In the genomic region with DNA sequence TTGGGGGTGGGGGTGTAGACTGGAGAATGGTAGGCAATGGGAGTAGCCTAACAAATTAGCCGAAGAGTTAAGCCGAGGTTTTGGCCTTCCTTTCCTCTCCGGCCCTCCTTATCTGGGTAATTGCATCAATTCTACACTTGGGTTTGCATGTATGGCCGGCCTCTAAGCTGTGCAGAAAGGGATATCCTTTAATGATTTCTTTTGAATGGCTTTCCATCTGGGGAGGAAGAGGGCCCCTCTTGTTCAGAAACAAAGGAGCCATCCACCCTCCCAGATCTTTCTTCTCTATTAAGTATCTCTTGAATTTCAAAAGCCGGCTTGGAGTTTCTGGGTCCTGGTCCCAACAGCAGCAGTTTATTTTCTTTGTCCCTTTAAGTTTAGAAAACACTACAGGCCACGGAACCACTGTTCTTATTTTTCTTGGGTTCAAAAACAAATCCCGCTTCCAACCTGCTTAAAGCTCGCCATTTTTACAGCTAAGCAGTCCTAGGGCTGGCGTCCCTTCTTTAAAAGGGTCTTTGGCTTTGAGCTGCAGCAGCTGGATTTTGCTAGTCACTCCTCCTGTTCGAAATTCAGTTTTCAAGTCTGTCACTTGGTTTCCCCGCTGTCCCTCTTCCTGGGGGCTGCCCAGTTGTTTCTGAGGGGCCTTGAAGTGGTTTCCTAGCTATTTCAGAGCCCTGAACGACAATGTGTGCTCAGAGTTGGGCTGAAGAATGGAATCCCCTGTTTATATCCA, we compare ENCODE assay signal across 8 mouse cellular contexts.
DNase-seq lines count a peak whose midpoint lies in the region; ATAC-seq and TF ChIP-seq lines count a peak whose summit lies in the region.

No protein-coding gene starts in this region.

- peak overlapping the region; percentile 85 for H3K27ac ChIP-seq in forebrain, embryonic 14.5 days (ENCODE audit: low read depth, low read length)
- no peak overlapping the region for H3K27ac ChIP-seq in liver, embryonic 13.5 days
- peak overlapping the region; percentile 83 for H3K27ac ChIP-seq in stomach, embryonic 16.5 days (ENCODE audit: low read length)
- H3K27ac ChIP-seq in thymus, adult 2 months (ENCODE audit: control insufficient read depth, insufficient read depth, low read length): no peak overlapping the region

- WGBS in forebrain, embryonic 14.5 days: 4% methylated on average over 12 of the region's 12 CpGs
- 14% methylated on average over 12 of the region's 12 CpGs for WGBS in liver, embryonic 13.5 days (ENCODE audit: insufficient replicate concordance)
- 29% methylated on average over 12 of the region's 12 CpGs for WGBS in stomach, embryonic 16.5 days
- 38% methylated on average over 12 of the region's 12 CpGs for WGBS in thymus, adult 2 months

- peak overlapping the region; percentile 55 for H3K9ac ChIP-seq in forebrain, embryonic 14.5 days (ENCODE audit: low read length)
- no peak overlapping the region for H3K9ac ChIP-seq in liver, embryonic 13.5 days
- H3K9ac ChIP-seq in stomach, embryonic 16.5 days (ENCODE audit: low read length): peak overlapping the region; percentile 54; the same call in 1 of the 2 replicates

- TF ChIP-seq CTCF in thymus, adult 2 months (IDR thresholded peaks at IDR 0.05; ENCODE audit: borderline replicate concordance, control insufficient read depth, extremely low read depth, insufficient read depth, low read length, poor library complexity): no peak

- ATAC-seq in forebrain, embryonic 14.5 days: peak; percentile 45; the same call in 1 of the 2 replicates
- no peak for ATAC-seq in liver, embryonic 13.5 days (ENCODE audit: low read depth)
- peak; percentile 37; the same call in 1 of the 2 replicates for ATAC-seq in stomach, embryonic 16.5 days (ENCODE audit: insufficient read depth, low FRiP score)

- TF ChIP-seq POLR2A in thymus, adult 2 months (IDR thresholded peaks at IDR 0.05; ENCODE audit: control insufficient read depth, extremely low read depth, insufficient read depth, low read length, poor library complexity): no peak

- peaks cover 22% of the 10 kb centered on the region for H3K4me1 ChIP-seq in forebrain, embryonic 14.5 days (ENCODE audit: control insufficient read depth, insufficient read depth, low read length)
- no peaks in the 10 kb centered on the region for H3K4me1 ChIP-seq in liver, embryonic 13.5 days (replicated peaks)
- peaks cover 23% of the 10 kb centered on the region for H3K4me1 ChIP-seq in stomach, embryonic 16.5 days (ENCODE audit: control insufficient read depth, insufficient read depth, low read length)
- no peaks in the 10 kb centered on the region for H3K4me1 ChIP-seq in thymus, adult 2 months (replicated peaks; ENCODE audit: control insufficient read depth, insufficient read depth, low read length)

- H3K27me3 ChIP-seq in forebrain, embryonic 14.5 days (replicated peaks; ENCODE audit: control insufficient read depth, insufficient read depth, low read length): no peaks in the 10 kb centered on the region
- H3K27me3 ChIP-seq in liver, embryonic 13.5 days: peaks cover 44% of the 10 kb centered on the region
- H3K27me3 ChIP-seq in stomach, embryonic 16.5 days (ENCODE audit: control insufficient read depth, insufficient read depth, low read length): no peaks in the 10 kb centered on the region
- no peaks in the 10 kb centered on the region; the same call in 1 of the 2 replicates for H3K27me3 ChIP-seq in thymus, adult 2 months (ENCODE audit: control insufficient read depth, insufficient read depth, low read length)

- H3K4me2 ChIP-seq in forebrain, embryonic 14.5 days (ENCODE audit: low read length): peak overlapping the region; percentile 50
- H3K4me2 ChIP-seq in liver, embryonic 13.5 days: peak overlapping the region; percentile 32
- H3K4me2 ChIP-seq in stomach, embryonic 16.5 days (ENCODE audit: low read depth, low read length): peak overlapping the region; percentile 55

- no peaks in the 10 kb centered on the region for H3K9me3 ChIP-seq in forebrain, embryonic 14.5 days (replicated peaks; ENCODE audit: control insufficient read depth, low read length)
- H3K9me3 ChIP-seq in liver, embryonic 13.5 days (replicated peaks): no peaks in the 10 kb centered on the region
- no peaks in the 10 kb centered on the region for H3K9me3 ChIP-seq in stomach, embryonic 16.5 days (replicated peaks; ENCODE audit: control insufficient read depth, low read length)

- H3K36me3 ChIP-seq in forebrain, embryonic 14.5 days (ENCODE audit: control insufficient read depth, insufficient read depth, low read length): no peaks in the 10 kb centered on the region
- no peaks in the 10 kb centered on the region for H3K36me3 ChIP-seq in liver, embryonic 13.5 days
- H3K36me3 ChIP-seq in stomach, embryonic 16.5 days (ENCODE audit: control insufficient read depth, insufficient read depth, low read length): no peaks in the 10 kb centered on the region
- H3K36me3 ChIP-seq in thymus, adult 2 months (ENCODE audit: control insufficient read depth, insufficient read depth, low read length): no peaks in the 10 kb centered on the region

- peak overlapping the region; percentile 19; the same call in 1 of the 2 replicates for H3K4me3 ChIP-seq in forebrain, embryonic 14.5 days (ENCODE audit: low read depth, low read length)
- no peak overlapping the region; the same call in 1 of the 2 replicates for H3K4me3 ChIP-seq in liver, embryonic 13.5 days (replicated peaks)
- peak overlapping the region; percentile 21; the same call in 1 of the 2 replicates for H3K4me3 ChIP-seq in stomach, embryonic 16.5 days (replicated peaks; ENCODE audit: low read length)
- H3K4me3 ChIP-seq in thymus, adult 2 months (ENCODE audit: control insufficient read depth, insufficient read depth, low read length): no peak overlapping the region

- peak; percentile 10 to 24 for DNase-seq in lung, postnatal 4 days
- DNase-seq in lung, postnatal 14 days: no peak
- DNase-seq in forebrain, embryonic 14.5 days (ENCODE audit: low spot score): peak; percentile 56
- DNase-seq in liver, embryonic 13.5 days: no peak
- no peak for DNase-seq in adrenal gland, postnatal 10 days
- DNase-seq in frontal cortex, adult 2 months (ENCODE audit: extremely low spot score in 1 of 2, low spot score in 1 of 2): no peak
- no peak for DNase-seq in thymus, adult 2 months

Comparison
In these comparisons a context has a peak if more than half of its experiments do, and no peak if none do; other contexts are left out.
1. DNase-seq: peak in lung, postnatal 4 days (2 of 2) and forebrain, embryonic 14.5 days (single experiment); none in lung, postnatal 14 days (single experiment), liver, embryonic 13.5 days (single experiment), adrenal gland, postnatal 10 days (single experiment), frontal cortex, adult 2 months (0 of 2) and thymus, adult 2 months (single experiment).
2. H3K27ac ChIP-seq: peak in forebrain, embryonic 14.5 days (single experiment) and stomach, embryonic 16.5 days (single experiment); none in liver, embryonic 13.5 days (single experiment) and thymus, adult 2 months (single experiment).
3. H3K4me3 ChIP-seq: peak in forebrain, embryonic 14.5 days (single experiment) and stomach, embryonic 16.5 days (single experiment); none in liver, embryonic 13.5 days (single experiment) and thymus, adult 2 months (single experiment).
4. Peak in every context shown above with its lines, with median percentiles within 50 percentile points of each other: H3K4me2 ChIP-seq.